Mouse (Mus musculus) large intestine, adult 2 months (tissue): ENCODE data around the gene Bid. TPM values are rescaled to one million over a fixed set of nuclear protein-coding genes. Genes with fewer than 3 reads are reported as not detected.

Experiments
- polyA plus RNA-seq: library from polyadenylated mRNA; depleted of rRNA; stranded (reverse); fragments of >200 nt; gene quantifications from 2 replicates; pipeline ENCODE4 v1.2.3, GENCODE M21; 2012; rRNA removed

Gene Bid
- polyA plus RNA-seq, 1 experiment: 16.0 TPM

Other genes starting within 250 kb of the Bid start
- gene Slc25a18, start 143.3 kb downstream of the Bid start, polyA plus RNA-seq: 0.05 and 0.10 TPM in 2 replicates
- 112 and 137 TPM in 2 replicates for gene Atp6v1e1, start 94.1 kb downstream of the Bid start, polyA plus RNA-seq
- gene Bcl2l13, start 80.6 kb downstream of the Bid start, polyA plus RNA-seq: 11.3 and 17.5 TPM in 2 replicates
- 8.1 and 10.2 TPM in 2 replicates for gene Mical3, start 214.1 kb upstream of the Bid start, polyA plus RNA-seq